Comparison of ENCODE assay signal across 7 mouse cellular contexts in genomic region chr2:39226731-39227130, GRCm38 (mm10). TPM values are rescaled to one million over a fixed set of nuclear protein-coding genes. Genes with fewer than 3 reads are reported as not detected.
DNase-seq lines count a peak whose midpoint lies in the region; ATAC-seq and TF ChIP-seq lines count a peak whose summit lies in the region.

No protein-coding gene starts in this region.

- peak overlapping the region; percentile 49 for H3K4me2 ChIP-seq in embryonic facial prominence, embryonic 15.5 days (replicated peaks)
- peak overlapping the region; percentile 49 for H3K4me2 ChIP-seq in neural tube, embryonic 14.5 days (ENCODE audit: low read depth, low read length)

- no peak overlapping the region; the same call in 1 of the 2 replicates for H3K27ac ChIP-seq in left cerebral cortex, adult 2 months
- peak overlapping the region; percentile 96 for H3K27ac ChIP-seq in embryonic facial prominence, embryonic 15.5 days (replicated peaks)
- H3K27ac ChIP-seq in limb, embryonic 10.5 days: peak overlapping the region; percentile 92
- H3K27ac ChIP-seq in neural tube, embryonic 14.5 days (ENCODE audit: low read depth, low read length): 0 out of 2 replicates have a peak overlapping the region, but pooled peaks have one; percentile 90

- H3K4me1 ChIP-seq in embryonic facial prominence, embryonic 15.5 days: peaks cover 10% of the 10 kb centered on the region
- H3K4me1 ChIP-seq in limb, embryonic 10.5 days: peaks cover 9% of the 10 kb centered on the region
- peaks cover 11% of the 10 kb centered on the region for H3K4me1 ChIP-seq in neural tube, embryonic 14.5 days (ENCODE audit: control insufficient read depth, insufficient read depth, low read length)

- intact Hi-C loops in left cerebral cortex, adult 2 months (cut with DNase I): no loop called here
- intact Hi-C loops in left cerebral cortex, postnatal 25 days (cut with DNase I): no loop called here

- no peak for TF ChIP-seq CTCF in left cerebral cortex, adult 2 months (IDR thresholded peaks at IDR 0.05)

- no peak for ATAC-seq in embryonic facial prominence, embryonic 15.5 days (ENCODE audit: insufficient number of reproducible peaks, low FRiP score, low TSS enrichment, low read depth)
- ATAC-seq in neural tube, embryonic 14.5 days (ENCODE audit: low read depth): no peak

- H3K4me3 ChIP-seq in left cerebral cortex, adult 2 months: peak overlapping the region; percentile 72
- peak overlapping the region; percentile 89 for H3K4me3 ChIP-seq in embryonic facial prominence, embryonic 15.5 days (replicated peaks)
- H3K4me3 ChIP-seq in limb, embryonic 10.5 days: peak overlapping the region; percentile 72
- H3K4me3 ChIP-seq in neural tube, embryonic 14.5 days (ENCODE audit: low read depth, low read length): peak overlapping the region; percentile 69

- H3K9ac ChIP-seq in embryonic facial prominence, embryonic 15.5 days: peak overlapping the region; percentile 86; the same call in 1 of the 2 replicates
- no peak overlapping the region for H3K9ac ChIP-seq in neural tube, embryonic 14.5 days (replicated peaks; ENCODE audit: low read depth, low read length)

- no peak for DNase-seq in left cerebral cortex, adult 2 months (ENCODE audit: extremely low spot score in 1 of 2, low spot score in 2 of 2)
- no peak for DNase-seq in left cerebral cortex, postnatal 25 days (ENCODE audit: low spot score in 2 of 2)
- DNase-seq in limb, embryonic 10.5 days (ENCODE audit: low spot score): no peak
- no peak for DNase-seq in gastrocnemius, postnatal 25 days
- no peak for DNase-seq in spleen, postnatal 10 days (ENCODE audit: low spot score in 2 of 2)

- H3K9me3 ChIP-seq in embryonic facial prominence, embryonic 15.5 days (replicated peaks): no peaks in the 10 kb centered on the region
- H3K9me3 ChIP-seq in limb, embryonic 10.5 days (replicated peaks): no peaks in the 10 kb centered on the region
- no peaks in the 10 kb centered on the region for H3K9me3 ChIP-seq in neural tube, embryonic 14.5 days (ENCODE audit: control insufficient read depth, low read length)

- H3K27me3 ChIP-seq in embryonic facial prominence, embryonic 15.5 days: no peaks in the 10 kb centered on the region
- H3K27me3 ChIP-seq in limb, embryonic 10.5 days (ENCODE audit: low read depth, poor library complexity, severe bottlenecking): no peaks in the 10 kb centered on the region
- no peaks in the 10 kb centered on the region for H3K27me3 ChIP-seq in neural tube, embryonic 14.5 days (ENCODE audit: control insufficient read depth, insufficient read depth, low read length)

- 32% methylated on average over 3 of the region's 3 CpGs for WGBS in embryonic facial prominence, embryonic 15.5 days
- WGBS in limb, embryonic 10.5 days: 42% methylated on average over 3 of the region's 3 CpGs
- WGBS in neural tube, embryonic 14.5 days: 39% methylated on average over 3 of the region's 3 CpGs

- no peaks in the 10 kb centered on the region for H3K36me3 ChIP-seq in embryonic facial prominence, embryonic 15.5 days
- no peaks in the 10 kb centered on the region for H3K36me3 ChIP-seq in limb, embryonic 10.5 days
- H3K36me3 ChIP-seq in neural tube, embryonic 14.5 days (ENCODE audit: control insufficient read depth, insufficient read depth, low read length): no peaks in the 10 kb centered on the region

RNA-seq across cellular contexts. Expression of gene Ppp6c, which starts 0.5 kb away (rescaled TPM):
- 10 to 100 TPM; 63.2 to 67.5 TPM for total RNA-seq in left cerebral cortex, adult 2 months (2021)
- total RNA-seq in left cerebral cortex, postnatal 25 days (2021): 10 to 100 TPM; 64.4 to 64.5 TPM
- polyA plus RNA-seq in embryonic facial prominence, embryonic 15.5 days (2015; fragmentation: Nextera tagmentation; extraction: Ambion mirVana): 71.3 and 71.6 TPM in 2 replicates
- 65.1 and 70.7 TPM in 2 replicates for polyA plus RNA-seq in limb, embryonic 10.5 days (2016; fragmentation: Nextera tagmentation; extraction: Ambion mirVana)
- polyA plus RNA-seq in neural tube, embryonic 14.5 days (2014; fragmentation: Nextera tagmentation; extraction: Ambion mirVana): 80.2 and 81.9 TPM in 2 replicates
- 10 to 100 TPM; 54.6 to 56.5 TPM for total RNA-seq in gastrocnemius, postnatal 25 days (2021)

RNA-seq across cellular contexts. Expression of gene Scai, which starts 36.2 kb away (rescaled TPM):
- 10 to 100 TPM; 51.1 to 65.4 TPM for total RNA-seq in left cerebral cortex, adult 2 months (2021)
- 10 to 100 TPM; 64.2 to 67.2 TPM for total RNA-seq in left cerebral cortex, postnatal 25 days (2021)
- polyA plus RNA-seq in embryonic facial prominence, embryonic 15.5 days (2015; fragmentation: Nextera tagmentation; extraction: Ambion mirVana): 12.3 and 12.5 TPM in 2 replicates
- 11.0 and 14.3 TPM in 2 replicates for polyA plus RNA-seq in limb, embryonic 10.5 days (2016; fragmentation: Nextera tagmentation; extraction: Ambion mirVana)
- 18.9 and 29.2 TPM in 2 replicates for polyA plus RNA-seq in neural tube, embryonic 14.5 days (2014; fragmentation: Nextera tagmentation; extraction: Ambion mirVana)
- total RNA-seq in gastrocnemius, postnatal 25 days (2021): 1 to 10 TPM; 1.8 to 2.9 TPM

Comparison
In these comparisons a context has a peak if more than half of its experiments do, and no peak if none do; other contexts are left out.
1. RNA of gene Scai, which starts 36.2 kb away (total RNA-seq): 64.2 to 67.2 TPM in left cerebral cortex, postnatal 25 days and 51.1 to 65.4 TPM in left cerebral cortex, adult 2 months; 1.8 to 2.9 TPM in gastrocnemius, postnatal 25 days; every median in the first group is over 10 times any median in the second.
2. Peak in every context shown above with its lines, with median percentiles within 50 percentile points of each other: H3K4me3 ChIP-seq.